Mouse (Mus musculus): ENCODE results near the gene Gm20532. TPM values are rescaled to one million over a fixed set of nuclear protein-coding genes. Genes with fewer than 3 reads are reported as not detected.

The Gm20532 gene
- polyA plus RNA-seq (2015; fragmentation: Nextera tagmentation; extraction: Ambion mirVana) = not detected in 2 replicates

- H3K4me1 ChIP-seq (ENCODE audit: control insufficient read depth, insufficient read depth, low read length) = peaks cover 5% of the 10 kb centered on the region
- peak; percentile 75 for ATAC-seq
- H3K4me2 ChIP-seq (ENCODE audit: low read depth, low read length) = peak within 1 kb of the TSS; percentile 77
- no peaks in the 10 kb centered on the region for H3K36me3 ChIP-seq (ENCODE audit: control insufficient read depth, insufficient read depth, low read length)
- WGBS = 1% methylated on average over 65 of the region's 65 CpGs
- peak within 1 kb of the TSS; percentile 70 for H3K4me3 ChIP-seq (ENCODE audit: low read length)
- H3K27me3 ChIP-seq (replicated peaks; ENCODE audit: control insufficient read depth, insufficient read depth, low read length) = no peaks in the 10 kb centered on the region
- no peaks in the 10 kb centered on the region for H3K9me3 ChIP-seq (ENCODE audit: control insufficient read depth, low read length)
- H3K9ac ChIP-seq (ENCODE audit: low read depth, low read length) = peak within 1 kb of the TSS; percentile 80
- H3K27ac ChIP-seq (ENCODE audit: low read length) = peak within 1 kb of the TSS; percentile 49
Measured at GRCm38 (mm10) chr2:26586294-26587043, at the start of gene Gm20532. TSS of gene Gm20532 (plus strand) at chr2:26586639.

- no peaks in the 10 kb centered on the region for H3K27me3 ChIP-seq (replicated peaks; ENCODE audit: control insufficient read depth, insufficient read depth, low read length)
- no peak overlapping the region for H3K4me2 ChIP-seq (ENCODE audit: low read depth, low read length)
- WGBS = 37% methylated on average over 2 of the region's 2 CpGs
- H3K4me1 ChIP-seq (ENCODE audit: control insufficient read depth, insufficient read depth, low read length) = peaks cover 4% of the 10 kb centered on the region; the same call in 1 of the 2 replicates
- H3K9ac ChIP-seq (ENCODE audit: low read depth, low read length) = no peak overlapping the region
- no peak for ATAC-seq
- H3K4me3 ChIP-seq (ENCODE audit: low read length) = no peak overlapping the region
- H3K27ac ChIP-seq (ENCODE audit: low read length) = no peak overlapping the region
- no peaks in the 10 kb centered on the region for H3K36me3 ChIP-seq (ENCODE audit: control insufficient read depth, insufficient read depth, low read length)
- H3K9me3 ChIP-seq (ENCODE audit: control insufficient read depth, low read length) = no peaks in the 10 kb centered on the region
Measured at GRCm38 (mm10) chr2:26539516-26539915, 46.9 kb upstream of the Gm20532 start.

- no peak for ATAC-seq
- Histone ChIP-seq H3K4me2 (ENCODE audit: low read depth, low read length) (no peak overlapping the region), H3K9me3 (ENCODE audit: control insufficient read depth, low read length) (no peaks in the 10 kb centered on the region), H3K27me3 (replicated peaks; ENCODE audit: control insufficient read depth, insufficient read depth, low read length) (no peaks in the 10 kb centered on the region), H3K27ac (ENCODE audit: low read length) (no peak overlapping the region), H3K36me3 (ENCODE audit: control insufficient read depth, insufficient read depth, low read length) (no peaks in the 10 kb centered on the region), H3K4me3 (ENCODE audit: low read length) (no peak overlapping the region), H3K4me1 (ENCODE audit: control insufficient read depth, insufficient read depth, low read length) (peaks cover 4% of the 10 kb centered on the region; the same call in 1 of the 2 replicates), H3K9ac (ENCODE audit: low read depth, low read length) (no peak overlapping the region)
- WGBS = 45% methylated on average over 7 of the region's 7 CpGs
Measured at GRCm38 (mm10) chr2:26540721-26541120, 45.7 kb upstream of the Gm20532 start.

GRCm38 (mm10) chr2:26541258-26541910 is 45.1 kb upstream of the Gm20532 start:
- H3K27me3 ChIP-seq (replicated peaks; ENCODE audit: control insufficient read depth, insufficient read depth, low read length) = no peaks in the 10 kb centered on the region
- H3K4me3 ChIP-seq (ENCODE audit: low read length) = no peak overlapping the region
- no peak overlapping the region for H3K27ac ChIP-seq (ENCODE audit: low read length)
- peaks cover 4% of the 10 kb centered on the region; the same call in 1 of the 2 replicates for H3K4me1 ChIP-seq (ENCODE audit: control insufficient read depth, insufficient read depth, low read length)
- ATAC-seq = no peak
- H3K9me3 ChIP-seq (ENCODE audit: control insufficient read depth, low read length) = no peaks in the 10 kb centered on the region
- no peak overlapping the region for H3K9ac ChIP-seq (ENCODE audit: low read depth, low read length)
- 48% methylated on average over 9 of the region's 9 CpGs for WGBS
- H3K36me3 ChIP-seq (ENCODE audit: control insufficient read depth, insufficient read depth, low read length) = no peaks in the 10 kb centered on the region
- no peak overlapping the region for H3K4me2 ChIP-seq (ENCODE audit: low read depth, low read length)

- Histone ChIP-seq H3K27ac (ENCODE audit: low read length) (no peak overlapping the region), H3K9me3 (ENCODE audit: control insufficient read depth, low read length) (no peaks in the 10 kb centered on the region), H3K9ac (ENCODE audit: low read depth, low read length) (no peak overlapping the region), H3K4me2 (ENCODE audit: low read depth, low read length) (no peak overlapping the region), H3K36me3 (ENCODE audit: control insufficient read depth, insufficient read depth, low read length) (no peaks in the 10 kb centered on the region), H3K4me3 (ENCODE audit: low read length) (no peak overlapping the region), H3K27me3 (replicated peaks; ENCODE audit: control insufficient read depth, insufficient read depth, low read length) (0 out of 2 replicates have a peak, but pooled peaks cover under 1% of the 10 kb centered on the region), H3K4me1 (ENCODE audit: control insufficient read depth, insufficient read depth, low read length) (peaks cover 7% of the 10 kb centered on the region; the same call in 1 of the 2 replicates)
- 72% methylated on average over 4 of the region's 4 CpGs for WGBS
- ATAC-seq = no peak
Measured at GRCm38 (mm10) chr2:26543155-26543554, 43.3 kb upstream of the Gm20532 start.

GRCm38 (mm10) chr2:26543768-26544167 is 42.7 kb upstream of the Gm20532 start:
- Histone ChIP-seq H3K36me3 (ENCODE audit: control insufficient read depth, insufficient read depth, low read length) (no peaks in the 10 kb centered on the region), H3K9ac (ENCODE audit: low read depth, low read length) (no peak overlapping the region), H3K4me3 (ENCODE audit: low read length) (no peak overlapping the region), H3K4me1 (ENCODE audit: control insufficient read depth, insufficient read depth, low read length) (peaks cover 7% of the 10 kb centered on the region; the same call in 1 of the 2 replicates), H3K27me3 (replicated peaks; ENCODE audit: control insufficient read depth, insufficient read depth, low read length) (0 out of 2 replicates have a peak, but pooled peaks cover 6% of the 10 kb centered on the region), H3K9me3 (ENCODE audit: control insufficient read depth, low read length) (no peaks in the 10 kb centered on the region), H3K27ac (ENCODE audit: low read length) (no peak overlapping the region), H3K4me2 (ENCODE audit: low read depth, low read length) (no peak overlapping the region)
- WGBS = 84% methylated on average over 8 of the region's 8 CpGs
- ATAC-seq = no peak

GRCm38 (mm10) chr2:26544265-26544664 is 42.2 kb upstream of the Gm20532 start:
- no peak overlapping the region for H3K4me2 ChIP-seq (ENCODE audit: low read depth, low read length)
- H3K27ac ChIP-seq (ENCODE audit: low read length) = no peak overlapping the region
- no peak overlapping the region for H3K4me3 ChIP-seq (ENCODE audit: low read length)
- ATAC-seq = peak; percentile 22; the same call in 1 of the 2 replicates
- H3K27me3 ChIP-seq (replicated peaks; ENCODE audit: control insufficient read depth, insufficient read depth, low read length) = 0 out of 2 replicates have a peak, but pooled peaks cover 6% of the 10 kb centered on the region
- no peak overlapping the region for H3K9ac ChIP-seq (ENCODE audit: low read depth, low read length)
- H3K9me3 ChIP-seq (ENCODE audit: control insufficient read depth, low read length) = no peaks in the 10 kb centered on the region
- 60% methylated on average over 3 of the region's 3 CpGs for WGBS
- H3K36me3 ChIP-seq (ENCODE audit: control insufficient read depth, insufficient read depth, low read length) = no peaks in the 10 kb centered on the region
- peaks cover 7% of the 10 kb centered on the region; the same call in 1 of the 2 replicates for H3K4me1 ChIP-seq (ENCODE audit: control insufficient read depth, insufficient read depth, low read length)

GRCm38 (mm10) chr2:26547481-26547880 is 39.0 kb upstream of the Gm20532 start:
- 34% methylated on average over 2 of the region's 2 CpGs for WGBS
- Histone ChIP-seq H3K27me3 (replicated peaks; ENCODE audit: control insufficient read depth, insufficient read depth, low read length) (peaks cover 7% of the 10 kb centered on the region; the same call in 1 of the 2 replicates), H3K27ac (ENCODE audit: low read length) (no peak overlapping the region), H3K9me3 (ENCODE audit: control insufficient read depth, low read length) (no peaks in the 10 kb centered on the region), H3K4me2 (ENCODE audit: low read depth, low read length) (no peak overlapping the region), H3K4me3 (ENCODE audit: low read length) (no peak overlapping the region), H3K36me3 (ENCODE audit: control insufficient read depth, insufficient read depth, low read length) (no peaks in the 10 kb centered on the region), H3K4me1 (ENCODE audit: control insufficient read depth, insufficient read depth, low read length) (peaks cover 13% of the 10 kb centered on the region), H3K9ac (ENCODE audit: low read depth, low read length) (peak overlapping the region; percentile 17; the same call in 1 of the 2 replicates)
- peak; percentile 38; the same call in 1 of the 2 replicates for ATAC-seq

- Histone ChIP-seq H3K4me3 (ENCODE audit: low read length) (no peak overlapping the region), H3K4me1 (ENCODE audit: control insufficient read depth, insufficient read depth, low read length) (peaks cover 13% of the 10 kb centered on the region), H3K9me3 (ENCODE audit: control insufficient read depth, low read length) (no peaks in the 10 kb centered on the region), H3K4me2 (ENCODE audit: low read depth, low read length) (no peak overlapping the region), H3K27me3 (replicated peaks; ENCODE audit: control insufficient read depth, insufficient read depth, low read length) (peaks cover 16% of the 10 kb centered on the region), H3K36me3 (ENCODE audit: control insufficient read depth, insufficient read depth, low read length) (no peaks in the 10 kb centered on the region), H3K27ac (ENCODE audit: low read length) (no peak overlapping the region), H3K9ac (ENCODE audit: low read depth, low read length) (no peak overlapping the region)
- ATAC-seq = no peak
- WGBS = 58% methylated on average over 10 of the region's 10 CpGs
Measured at GRCm38 (mm10) chr2:26549801-26550200, 36.6 kb upstream of the Gm20532 start.

All from intestine, embryonic 16.5 days (tissue).